Mouse (Mus musculus) mature B cell (primary cell): Measurements from ENCODE around the gene Nrarp.

Source experiments
- in situ Hi-C: fragments of 300-500 bp; cut with MboI; formaldehyde crosslinking; loops from 2 replicates; pipeline ENCODE4 v1.14.3; 2019

The Nrarp gene

GRCm38 (mm10) chr2:25174866-25175689, 5.5 kb upstream of the Nrarp start:
- in situ Hi-C loops = no loop called here

DNA sequence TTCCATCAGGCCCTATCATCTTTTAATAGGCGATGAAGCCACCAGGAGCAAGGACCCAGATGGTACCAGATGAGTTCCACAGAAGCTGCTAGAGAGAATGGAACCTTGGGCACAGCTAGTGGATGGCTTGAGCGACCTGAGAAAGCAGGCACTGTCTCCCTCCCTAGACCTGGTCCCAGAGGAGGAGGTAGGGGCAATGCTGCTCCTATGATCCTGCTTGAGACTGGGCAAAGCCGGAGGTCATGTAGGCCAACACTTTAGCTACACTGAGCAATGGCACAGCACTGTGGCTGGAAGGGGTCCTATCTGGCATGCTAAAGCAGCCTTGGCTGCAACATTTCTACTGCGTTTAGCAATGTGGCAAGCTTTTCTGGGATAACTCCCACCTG, 4.9 kb upstream of the Nrarp start:
- in situ Hi-C loops = no loop called here

DNA sequence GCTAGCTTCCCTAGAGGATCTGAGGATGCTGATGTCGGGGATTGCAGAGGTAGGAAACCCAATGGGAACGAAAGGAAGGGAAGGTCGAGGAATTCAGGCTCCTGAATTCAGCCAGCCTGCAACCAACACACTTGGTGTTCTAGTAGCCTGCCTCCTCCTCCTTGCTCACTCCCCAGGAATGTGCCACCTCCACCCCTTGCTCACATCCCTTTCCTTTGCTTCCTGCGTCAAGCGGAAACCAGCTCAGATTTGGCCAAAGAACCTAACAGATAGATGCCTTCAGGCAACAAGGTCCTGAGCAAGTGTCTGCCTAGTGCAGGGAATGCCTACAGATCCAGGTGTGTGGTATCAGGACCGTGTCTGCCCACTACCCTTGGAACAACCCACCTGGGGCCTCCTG, 4.0 kb upstream of the Nrarp start:
- in situ Hi-C loops = no loop called here

GRCm38 (mm10) chr2:25177076-25177475, 3.5 kb upstream of the Nrarp start:
- in situ Hi-C loops = no loop called here

GRCm38 (mm10) chr2:25177685-25178084, 2.9 kb upstream of the Nrarp start:
- in situ Hi-C loops = no loop called here

DNA sequence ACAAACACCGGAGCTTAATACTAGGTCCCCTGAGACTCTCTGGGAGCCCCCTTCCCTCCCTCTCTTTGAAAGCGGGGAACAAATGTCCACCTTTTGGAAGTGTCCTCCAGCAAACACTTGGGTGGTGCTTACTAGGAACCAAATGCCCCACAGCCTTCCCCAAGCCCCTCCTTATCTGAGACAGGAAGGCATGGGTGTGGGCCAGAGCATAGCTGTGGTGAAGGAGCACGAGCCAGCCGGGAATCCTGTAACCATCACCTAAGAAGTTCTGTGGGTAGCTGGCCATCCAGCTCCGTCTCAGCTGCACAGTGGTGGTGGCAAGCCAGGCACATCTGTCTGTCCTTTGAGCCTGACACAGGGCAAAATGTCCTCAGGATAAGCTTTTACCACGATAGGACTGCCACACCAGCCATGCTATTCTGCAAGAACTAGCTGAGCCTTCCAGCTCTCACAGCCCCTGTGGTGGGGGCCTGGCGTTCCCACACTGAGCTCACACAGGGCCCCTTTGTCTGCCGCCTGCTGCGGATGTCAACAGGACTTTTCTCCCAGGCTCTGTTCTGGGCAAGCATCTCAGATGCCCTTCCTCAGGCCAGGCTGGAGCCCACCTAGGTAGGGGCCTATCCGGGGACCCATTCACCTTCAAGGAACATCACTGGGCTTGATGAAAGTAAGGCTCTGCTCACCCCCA, 2.1 kb upstream of the Nrarp start:
- in situ Hi-C loops = no loop called here

DNA sequence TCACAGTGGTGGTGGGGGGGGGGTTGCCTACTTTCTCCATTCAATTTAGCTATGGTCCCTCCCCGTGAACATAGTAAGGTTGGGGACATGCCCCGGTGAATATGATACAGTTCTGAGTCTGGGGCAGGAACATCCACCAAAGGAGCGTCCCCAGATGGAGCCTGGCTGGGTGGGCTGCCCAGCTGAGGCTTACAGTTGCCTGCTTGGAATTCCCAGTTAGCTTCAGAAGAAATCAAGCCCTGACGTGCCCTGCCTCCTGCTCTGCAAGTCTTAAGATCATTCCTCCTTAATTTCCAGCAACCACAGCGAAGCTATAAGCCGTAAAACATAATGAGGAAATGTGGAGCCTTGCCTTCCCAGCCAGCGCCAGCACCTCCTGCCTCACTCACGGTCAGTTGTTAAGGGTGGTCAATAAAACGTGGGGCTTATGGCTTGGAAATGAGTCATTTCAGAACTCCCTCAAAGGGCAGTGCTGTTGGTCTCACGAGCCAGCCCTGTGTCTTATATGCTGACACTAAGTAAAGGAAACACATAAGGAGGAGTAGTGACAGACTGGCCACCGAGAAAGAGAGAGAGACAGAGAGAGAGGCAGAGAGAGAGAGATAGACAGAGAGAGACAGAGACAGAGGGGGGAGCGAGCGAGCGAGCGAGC, 866 bp upstream of the Nrarp start:
- in situ Hi-C loops = no loop called here

DNA sequence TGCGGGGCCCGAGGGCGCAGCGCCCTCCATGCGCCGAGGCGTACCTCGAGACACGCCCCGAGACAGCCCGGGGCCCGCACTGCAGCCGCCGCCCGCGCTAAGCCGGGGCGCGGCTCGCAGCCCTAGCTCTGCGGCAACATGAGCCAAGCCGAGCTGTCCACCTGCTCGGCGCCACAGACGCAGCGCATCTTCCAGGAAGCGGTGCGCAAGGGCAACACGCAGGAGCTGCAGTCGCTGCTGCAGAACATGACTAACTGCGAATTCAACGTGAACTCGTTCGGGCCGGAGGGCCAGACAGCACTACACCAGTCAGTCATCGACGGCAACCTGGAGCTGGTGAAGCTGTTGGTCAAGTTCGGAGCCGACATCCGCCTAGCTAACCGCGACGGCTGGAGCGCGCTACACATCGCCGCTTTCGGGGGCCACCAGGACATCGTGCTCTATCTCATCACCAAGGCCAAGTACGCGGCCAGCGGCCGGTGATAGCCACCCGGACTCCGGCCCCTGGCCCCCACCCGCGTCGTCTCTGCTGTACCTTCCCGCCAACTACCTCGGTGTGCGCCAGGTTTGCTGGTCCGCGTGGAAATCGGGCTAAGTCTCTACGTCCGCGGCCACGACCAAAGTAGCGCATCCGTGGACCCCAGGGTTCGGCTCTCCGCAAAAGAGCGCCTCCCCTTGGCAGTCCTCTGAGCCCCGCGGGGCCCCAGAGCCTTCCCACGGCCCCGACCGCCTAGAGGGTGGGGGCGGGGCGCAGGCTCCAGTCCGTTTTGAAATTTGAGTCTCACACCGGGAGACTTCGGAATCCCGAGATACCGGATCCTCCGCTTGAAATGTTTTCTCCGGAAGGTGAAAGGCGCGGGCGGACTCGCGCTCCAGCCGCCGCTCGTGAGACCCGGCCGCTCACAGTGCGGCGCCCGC, 674 bp downstream of the Nrarp start:
- in situ Hi-C loops = no loop called here

DNA sequence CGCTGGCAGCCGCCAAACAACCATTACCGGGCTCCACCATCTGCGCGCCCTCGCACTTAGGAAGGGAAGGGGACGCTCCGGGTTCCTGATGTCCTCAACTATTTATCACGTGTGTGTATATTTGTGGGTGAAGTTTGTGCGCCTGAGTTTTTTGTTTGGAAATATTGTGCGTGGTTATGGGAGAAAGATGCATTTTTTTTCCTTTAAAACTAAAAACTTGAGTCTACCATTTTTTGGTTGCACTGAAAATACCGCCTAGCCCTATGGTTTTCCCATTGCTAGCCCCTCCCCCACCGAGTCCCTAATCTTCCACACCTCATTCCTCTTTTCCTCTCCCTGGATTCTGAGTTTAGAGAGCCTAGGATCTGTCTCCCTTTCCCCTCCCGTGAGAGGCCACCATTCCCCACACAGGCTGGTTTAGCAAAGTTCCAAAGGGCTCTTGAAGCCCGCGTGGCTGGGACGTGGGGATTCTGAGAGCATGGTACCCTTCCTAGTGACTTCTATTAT, 1.4 kb downstream of the Nrarp start:
- in situ Hi-C loops = no loop called here

DNA sequence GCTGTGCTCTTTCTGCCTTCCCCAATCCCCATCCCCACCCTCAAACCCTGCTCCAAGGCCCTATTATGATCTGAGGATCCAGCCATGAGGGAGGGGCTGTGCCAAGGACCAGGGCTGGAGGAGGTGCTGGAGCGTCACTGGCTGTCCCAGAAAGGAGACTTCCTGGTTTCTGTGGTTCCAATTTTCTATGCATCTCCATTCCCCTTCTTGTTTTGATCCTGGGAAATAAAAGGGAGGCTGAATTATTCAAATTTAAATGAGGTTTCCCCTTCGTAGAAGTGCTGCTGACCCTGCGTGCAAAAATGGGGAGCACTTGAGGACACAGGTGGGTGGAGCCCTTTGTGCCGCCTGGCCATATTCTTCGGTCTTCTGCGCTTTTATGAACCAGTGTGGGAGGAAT, 2.1 kb downstream of the Nrarp start:
- in situ Hi-C loops = no loop called here

- in situ Hi-C loops = no loop called here
Observed at GRCm38 (mm10) chr2:25183336-25183735, 2.8 kb downstream of the Nrarp start.

GRCm38 (mm10) chr2:25184496-25184895, 3.9 kb downstream of the Nrarp start:
- in situ Hi-C loops = no loop called here

- in situ Hi-C loops = no loop called here
Observed at GRCm38 (mm10) chr2:25185625-25186574, 5.3 kb downstream of the Nrarp start.

GRCm38 (mm10) chr2:25186575-25186930, 6.0 kb downstream of the Nrarp start:
- in situ Hi-C loops = no loop called here

- in situ Hi-C loops = no loop called here
Observed at GRCm38 (mm10) chr2:25187841-25188240, 7.3 kb downstream of the Nrarp start.

GRCm38 (mm10) chr2:25193330-25193770, 12.8 kb downstream of the Nrarp start:
- in situ Hi-C loops = no loop called here

- in situ Hi-C loops = no loop called here
Observed at GRCm38 (mm10) chr2:25194006-25194405, 13.4 kb downstream of the Nrarp start.

- in situ Hi-C loops = no loop called here
Observed at GRCm38 (mm10) chr2:25194486-25195171, 14.1 kb downstream of the Nrarp start.

GRCm38 (mm10) chr2:25195211-25196156, 14.9 kb downstream of the Nrarp start:
- in situ Hi-C loops = no loop called here
